Mouse (Mus musculus) urinary bladder, postnatal 25 days (tissue): Measurements from ENCODE around the gene Amy2a3.
"Not testable (repeated sequence)": the region's sequence is repeated elsewhere in the genome, so short reads cannot be mapped to it uniquely, and the experiment has no call there.

Experiments used
- DNase-seq: peaks from one replicate; pipeline ENCODE4 v3.0.0; 2022; ENCODE audit warnings: low spot score

Gene Amy2a3

GRCm38 (mm10) chr3:113323952-113324351 lies at the start of gene Amy2a3:
TSS of gene Amy2a3 (minus strand) at chr3:113324052.
- not testable (repeated sequence) for DNase-seq

- not testable (repeated sequence) for DNase-seq
These were observed 32.7 kb upstream of the Amy2a3 start, which contains the start of gene Amy2a2 for GRCm38 (mm10) chr3:113356558-113356957. TSS of gene Amy2a2 (minus strand) at chr3:113356658.

GRCm38 (mm10) chr3:113345484-113345883 lies 21.6 kb upstream of the Amy2a3 start:
- DNase-seq: not testable (repeated sequence)

- not testable (repeated sequence) for DNase-seq
These were observed 10.9 kb downstream of the Amy2a3 start for GRCm38 (mm10) chr3:113312937-113313336.

- DNase-seq: not testable (repeated sequence)
These were observed 32.5 kb downstream of the Amy2a3 start, which contains the start of gene Amy2a4 for GRCm38 (mm10) chr3:113291349-113291748. TSS of gene Amy2a4 (minus strand) at chr3:113291449.

- DNase-seq: not testable (repeated sequence)
These were observed 43.6 kb downstream of the Amy2a3 start for GRCm38 (mm10) chr3:113280285-113280684.

- not testable (repeated sequence) for DNase-seq
These were observed 44.3 kb downstream of the Amy2a3 start for GRCm38 (mm10) chr3:113279586-113279985.
